Comparison of ENCODE assay signal across 7 mouse cellular contexts in genomic region chr12:31074839-31075538, GRCm38 (mm10). TPM values are rescaled to one million over a fixed set of nuclear protein-coding genes. Genes with fewer than 3 reads are reported as not detected.
A peak's percentile ranks its signal among the peaks of the same experiment; 100 is the strongest.
DNase-seq lines count a peak whose midpoint lies in the region; ATAC-seq lines count a peak whose summit lies in the region.

No protein-coding gene starts in this region.

- H3K4me3 ChIP-seq in embryonic facial prominence, embryonic 10.5 days = peak overlapping the region; percentile 53
- peak overlapping the region; percentile 45 for H3K4me3 ChIP-seq in hindbrain, embryonic 10.5 days
- peak overlapping the region; percentile 38 for H3K4me3 ChIP-seq in limb, embryonic 12.5 days (replicated peaks)
- H3K4me3 ChIP-seq in midbrain, embryonic 13.5 days (replicated peaks) = peak overlapping the region; percentile 52

- WGBS in embryonic facial prominence, embryonic 10.5 days = 2% methylated on average over 24 of the region's 24 CpGs
- 3% methylated on average over 24 of the region's 24 CpGs for WGBS in hindbrain, embryonic 10.5 days
- under 1% methylated on average over 24 of the region's 24 CpGs for WGBS in limb, embryonic 12.5 days
- WGBS in midbrain, embryonic 13.5 days = 2% methylated on average over 24 of the region's 24 CpGs

- peak; percentile 31 to 49 for DNase-seq in urinary bladder, adult 18-20 months (ENCODE audit: low spot score in 2 of 2)
- DNase-seq in urinary bladder, postnatal 10 days (ENCODE audit: low spot score) = no peak
- peak; percentile 57 for DNase-seq in embryonic facial prominence, embryonic 10.5 days (ENCODE audit: low spot score)
- DNase-seq in hindbrain, embryonic 10.5 days (ENCODE audit: low spot score) = peak; percentile 54
- DNase-seq in thymus, adult 18-20 months = no peak

- H3K4me2 ChIP-seq in limb, embryonic 12.5 days = peak overlapping the region; percentile 93
- H3K4me2 ChIP-seq in midbrain, embryonic 13.5 days (replicated peaks) = peak overlapping the region; percentile 93

- H3K27ac ChIP-seq in embryonic facial prominence, embryonic 10.5 days (replicated peaks) = no peak overlapping the region
- no peak overlapping the region for H3K27ac ChIP-seq in hindbrain, embryonic 10.5 days
- H3K27ac ChIP-seq in limb, embryonic 12.5 days = no peak overlapping the region
- H3K27ac ChIP-seq in midbrain, embryonic 13.5 days = no peak overlapping the region

- no peaks in the 10 kb centered on the region for H3K9me3 ChIP-seq in embryonic facial prominence, embryonic 10.5 days
- H3K9me3 ChIP-seq in hindbrain, embryonic 10.5 days = no peaks in the 10 kb centered on the region
- no peaks in the 10 kb centered on the region for H3K9me3 ChIP-seq in limb, embryonic 12.5 days
- H3K9me3 ChIP-seq in midbrain, embryonic 13.5 days = no peaks in the 10 kb centered on the region

- no peaks in the 10 kb centered on the region for H3K36me3 ChIP-seq in embryonic facial prominence, embryonic 10.5 days (replicated peaks)
- no peaks in the 10 kb centered on the region for H3K36me3 ChIP-seq in hindbrain, embryonic 10.5 days
- no peaks in the 10 kb centered on the region for H3K36me3 ChIP-seq in limb, embryonic 12.5 days
- H3K36me3 ChIP-seq in midbrain, embryonic 13.5 days = no peaks in the 10 kb centered on the region

- H3K9ac ChIP-seq in limb, embryonic 12.5 days (replicated peaks) = no peak overlapping the region
- H3K9ac ChIP-seq in midbrain, embryonic 13.5 days (replicated peaks) = peak overlapping the region; percentile 46; the same call in 1 of the 2 replicates

- ATAC-seq in limb, embryonic 12.5 days (ENCODE audit: insufficient number of reproducible peaks, insufficient read depth, low FRiP score, low TSS enrichment, low read depth) = no peak
- ATAC-seq in midbrain, embryonic 13.5 days = peak; percentile 69

- H3K27me3 ChIP-seq in embryonic facial prominence, embryonic 10.5 days (replicated peaks; ENCODE audit: low read depth, poor library complexity, severe bottlenecking) = peaks cover 63% of the 10 kb centered on the region
- peaks cover 62% of the 10 kb centered on the region for H3K27me3 ChIP-seq in hindbrain, embryonic 10.5 days (ENCODE audit: insufficient read depth, poor library complexity, severe bottlenecking)
- H3K27me3 ChIP-seq in limb, embryonic 12.5 days = peaks cover 51% of the 10 kb centered on the region
- H3K27me3 ChIP-seq in midbrain, embryonic 13.5 days = peaks cover 52% of the 10 kb centered on the region

- H3K4me1 ChIP-seq in embryonic facial prominence, embryonic 10.5 days = peaks cover 20% of the 10 kb centered on the region
- H3K4me1 ChIP-seq in hindbrain, embryonic 10.5 days (replicated peaks) = peaks cover 18% of the 10 kb centered on the region
- peaks cover 18% of the 10 kb centered on the region for H3K4me1 ChIP-seq in limb, embryonic 12.5 days (replicated peaks)
- H3K4me1 ChIP-seq in midbrain, embryonic 13.5 days (replicated peaks) = peaks cover 19% of the 10 kb centered on the region

RNA-seq across cellular contexts. Expression of gene Fam110c, which starts 1.3 kb away (rescaled TPM):
- polyA plus RNA-seq in embryonic facial prominence, embryonic 10.5 days (2016; fragmentation: Nextera tagmentation; extraction: Ambion mirVana) = 0.21 and 0.29 TPM in 2 replicates
- polyA plus RNA-seq in hindbrain, embryonic 10.5 days (2016; fragmentation: Nextera tagmentation; extraction: Ambion mirVana) = 0.30 and 0.31 TPM in 2 replicates
- polyA plus RNA-seq in limb, embryonic 12.5 days (2016; fragmentation: Nextera tagmentation; extraction: Ambion mirVana) = 0.25 and 0.26 TPM in 2 replicates
- 0.08 TPM in 1 of 2 replicates, not detected in the other for polyA plus RNA-seq in midbrain, embryonic 13.5 days (2015; fragmentation: Nextera tagmentation; extraction: Ambion mirVana)

Comparison
In these comparisons a context has a peak if more than half of its experiments do, and no peak if none do; other contexts are left out.
1. DNase-seq: peak in urinary bladder, adult 18-20 months (2 of 2), embryonic facial prominence, embryonic 10.5 days (single experiment) and hindbrain, embryonic 10.5 days (single experiment); none in urinary bladder, postnatal 10 days (single experiment) and thymus, adult 18-20 months (0 of 2).
2. Peak in every context shown above with its lines, with median percentiles within 50 percentile points of each other: H3K4me3 ChIP-seq.